Mouse (Mus musculus) embryonic facial prominence, embryonic 12.5 days (tissue): ENCODE measurements around the gene Plk5. TPM values are rescaled to one million over a fixed set of nuclear protein-coding genes. Genes with fewer than 3 reads are reported as not detected.

Experiments used
- ATAC-seq: fragments of 200-750 bp; cut with Nextera tagmentation; 2 replicates; pipeline ENCODE4 v1.8.0; 2017; ENCODE audit not compliant: insufficient number of reproducible peaks, insufficient read depth, low FRiP score, low TSS enrichment
- H3K27ac ChIP-seq: fragments of 300-500 bp; sonication (generic); 2 replicates; pipeline ENCODE4 v1.5.1; 2016; ENCODE audit warnings: mild to moderate bottlenecking
- H3K27me3 ChIP-seq: fragments of 300-500 bp; sonication (generic); 2 replicates; pipeline ENCODE4 v1.6.1; 2016; ENCODE audit warnings: mild to moderate bottlenecking, moderate library complexity
- H3K36me3 ChIP-seq: fragments of 300-500 bp; sonication (generic); 2 replicates; pipeline ENCODE4 v1.6.1; 2016; ENCODE audit warnings: mild to moderate bottlenecking
- H3K4me1 ChIP-seq: fragments of 300-500 bp; sonication (generic); 2 replicates; pipeline ENCODE4 v1.6.1; 2016
- H3K4me2 ChIP-seq: fragments of 300-500 bp; sonication (generic); replicated peaks from 2 replicates; pipeline ENCODE4 v1.6.1; 2016; ENCODE audit warnings: mild to moderate bottlenecking, moderate library complexity
- H3K4me3 ChIP-seq: fragments of 300-500 bp; sonication (generic); 2 replicates; pipeline ENCODE4 v1.5.1; 2016; ENCODE audit warnings: mild to moderate bottlenecking
- H3K9ac ChIP-seq: fragments of 300-500 bp; sonication (generic); 2 replicates; pipeline ENCODE4 v1.6.1; 2016; ENCODE audit warnings: mild to moderate bottlenecking, moderate library complexity
- H3K9me3 ChIP-seq: fragments of 300-500 bp; sonication (generic); 2 replicates; pipeline ENCODE4 v1.6.1; 2016; ENCODE audit warnings: mild to moderate bottlenecking, moderate library complexity
- WGBS: fragments of 180-500 bp; shearing (Covaris S2); methylation state at CpG from one replicate; pipeline ENCODE4 v1.1.7; 2016; 5-methylcytosine and 5-hydroxymethylcytosine counted together
- polyA plus RNA-seq: library from polyadenylated mRNA; unstranded; fragments of >200 nt; fragmentation: Nextera tagmentation; extraction: Ambion mirVana; gene quantifications from 2 replicates; pipeline ENCODE4 v1.2.1, GENCODE M21; 2016

Gene Plk5
- polyA plus RNA-seq, 1 experiment from 2014 or later: 1.2 TPM

GRCm38 (mm10) chr10:80367954-80368353 lies 11.7 kb downstream of the Plk5 start:
- H3K4me1 ChIP-seq: peaks cover 11% of the 10 kb centered on the region; the same call in 1 of the 2 replicates
- no peak for ATAC-seq
- no peaks in the 10 kb centered on the region for H3K36me3 ChIP-seq
- no peak overlapping the region for H3K4me3 ChIP-seq
- peaks cover 12% of the 10 kb centered on the region for H3K27me3 ChIP-seq
- H3K27ac ChIP-seq: no peak overlapping the region
- no peaks in the 10 kb centered on the region for H3K9me3 ChIP-seq
- no peak overlapping the region for H3K9ac ChIP-seq
- WGBS: 62% methylated on average over 5 of the region's 5 CpGs
- no peak overlapping the region for H3K4me2 ChIP-seq

GRCm38 (mm10) chr10:80368392-80368791 lies 12.1 kb downstream of the Plk5 start:
- Histone ChIP-seq H3K4me1 (peaks cover 11% of the 10 kb centered on the region; the same call in 1 of the 2 replicates), H3K36me3 (no peaks in the 10 kb centered on the region), H3K9me3 (no peaks in the 10 kb centered on the region), H3K27ac (no peak overlapping the region), H3K4me2 (no peak overlapping the region), H3K9ac (no peak overlapping the region), H3K27me3 (peaks cover 11% of the 10 kb centered on the region; the same call in 1 of the 2 replicates), H3K4me3 (no peak overlapping the region)
- ATAC-seq: no peak
- 93% methylated on average over 6 of the region's 6 CpGs for WGBS

GRCm38 (mm10) chr10:80369995-80370747 lies 13.9 kb downstream of the Plk5 start:
- Histone ChIP-seq H3K4me1 (peaks cover 7% of the 10 kb centered on the region; the same call in 1 of the 2 replicates), H3K9ac (no peak overlapping the region), H3K4me2 (no peak overlapping the region), H3K27ac (no peak overlapping the region), H3K4me3 (no peak overlapping the region), H3K9me3 (no peaks in the 10 kb centered on the region), H3K27me3 (0 out of 2 replicates have a peak, but pooled peaks cover 6% of the 10 kb centered on the region), H3K36me3 (no peaks in the 10 kb centered on the region)
- 80% methylated on average over 21 of the region's 21 CpGs for WGBS
- no peak for ATAC-seq

GRCm38 (mm10) chr10:80371411-80371966 lies 15.2 kb downstream of the Plk5 start:
- Histone ChIP-seq H3K36me3 (no peaks in the 10 kb centered on the region), H3K9ac (no peak overlapping the region), H3K4me2 (peak overlapping the region; percentile 37), H3K27me3 (0 out of 2 replicates have a peak, but pooled peaks cover 6% of the 10 kb centered on the region), H3K9me3 (no peaks in the 10 kb centered on the region), H3K4me3 (peak overlapping the region; percentile 31), H3K4me1 (peaks cover 7% of the 10 kb centered on the region; the same call in 1 of the 2 replicates), H3K27ac (peak overlapping the region; percentile 36; the same call in 1 of the 2 replicates)
- peak; percentile 66; the same call in 1 of the 2 replicates for ATAC-seq
- 3% methylated on average over 12 of the region's 12 CpGs for WGBS

GRCm38 (mm10) chr10:80371983-80372382 lies 15.7 kb downstream of the Plk5 start:
- Histone ChIP-seq H3K27ac (peak overlapping the region; percentile 36; the same call in 1 of the 2 replicates), H3K27me3 (0 out of 2 replicates have a peak, but pooled peaks cover 6% of the 10 kb centered on the region), H3K4me1 (peaks cover 7% of the 10 kb centered on the region; the same call in 1 of the 2 replicates), H3K4me3 (peak overlapping the region; percentile 31; the same call in 1 of the 2 replicates), H3K9me3 (no peaks in the 10 kb centered on the region), H3K4me2 (peak overlapping the region; percentile 37), H3K36me3 (no peaks in the 10 kb centered on the region), H3K9ac (no peak overlapping the region)
- no peak for ATAC-seq
- 50% methylated on average over 9 of the region's 9 CpGs for WGBS

- Histone ChIP-seq H3K9me3 (no peaks in the 10 kb centered on the region), H3K9ac (no peak overlapping the region), H3K4me1 (peaks cover 7% of the 10 kb centered on the region; the same call in 1 of the 2 replicates), H3K4me3 (no peak overlapping the region), H3K4me2 (no peak overlapping the region), H3K36me3 (no peaks in the 10 kb centered on the region), H3K27me3 (0 out of 2 replicates have a peak, but pooled peaks cover 3% of the 10 kb centered on the region), H3K27ac (no peak overlapping the region)
- ATAC-seq: no peak
- 83% methylated on average over 6 of the region's 6 CpGs for WGBS
Measured at GRCm38 (mm10) chr10:80372706-80373105, 16.4 kb downstream of the Plk5 start.

- Histone ChIP-seq H3K36me3 (no peaks in the 10 kb centered on the region; the same call in 1 of the 2 replicates), H3K9ac (no peak overlapping the region), H3K4me2 (no peak overlapping the region), H3K27me3 (no peaks in the 10 kb centered on the region), H3K27ac (no peak overlapping the region), H3K9me3 (no peaks in the 10 kb centered on the region), H3K4me1 (peaks cover 7% of the 10 kb centered on the region; the same call in 1 of the 2 replicates), H3K4me3 (no peak overlapping the region)
- 15% methylated on average over 6 of the region's 6 CpGs for WGBS
- no peak for ATAC-seq
Measured at GRCm38 (mm10) chr10:80374063-80374462, 17.8 kb downstream of the Plk5 start.

GRCm38 (mm10) chr10:80376160-80376559 lies 19.9 kb downstream of the Plk5 start:
- H3K9ac ChIP-seq: no peak overlapping the region
- H3K4me2 ChIP-seq: no peak overlapping the region
- no peaks in the 10 kb centered on the region for H3K9me3 ChIP-seq
- no peak for ATAC-seq
- H3K36me3 ChIP-seq: peaks cover 16% of the 10 kb centered on the region
- H3K27ac ChIP-seq: no peak overlapping the region
- no peak overlapping the region for H3K4me3 ChIP-seq
- no peaks in the 10 kb centered on the region for H3K27me3 ChIP-seq
- 5% methylated on average over 7 of the region's 7 CpGs for WGBS
- H3K4me1 ChIP-seq: peaks cover 7% of the 10 kb centered on the region; the same call in 1 of the 2 replicates

DNA sequence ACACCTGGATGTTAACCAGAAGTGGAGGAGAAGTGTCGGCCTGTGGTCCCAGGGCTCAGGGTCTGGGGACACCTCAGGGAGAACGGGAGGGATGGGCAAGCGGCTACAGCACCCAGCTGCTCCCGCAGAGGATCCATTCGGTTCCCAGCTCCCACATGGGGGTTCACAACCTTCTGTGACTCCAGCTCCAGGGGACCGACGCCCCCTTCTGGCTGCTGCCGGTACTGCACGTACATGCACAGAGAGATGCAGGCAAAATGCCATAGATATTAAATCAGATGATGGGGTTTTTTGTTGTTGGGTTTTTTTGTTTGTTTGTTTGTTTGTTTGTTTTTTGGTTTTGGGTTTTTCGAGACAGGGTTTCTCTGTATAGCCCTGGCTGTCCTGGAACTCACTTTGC lies 21.5 kb downstream of the Plk5 start:
- no peak overlapping the region for H3K4me2 ChIP-seq
- ATAC-seq: no peak
- no peaks in the 10 kb centered on the region for H3K27me3 ChIP-seq
- 49% methylated on average over 10 of the region's 10 CpGs for WGBS
- peaks cover 32% of the 10 kb centered on the region for H3K36me3 ChIP-seq
- H3K4me3 ChIP-seq: no peak overlapping the region
- H3K9me3 ChIP-seq: no peaks in the 10 kb centered on the region
- no peak overlapping the region for H3K9ac ChIP-seq
- H3K27ac ChIP-seq: no peak overlapping the region
- 0 out of 2 replicates have a peak, but pooled peaks cover under 1% of the 10 kb centered on the region for H3K4me1 ChIP-seq

DNA sequence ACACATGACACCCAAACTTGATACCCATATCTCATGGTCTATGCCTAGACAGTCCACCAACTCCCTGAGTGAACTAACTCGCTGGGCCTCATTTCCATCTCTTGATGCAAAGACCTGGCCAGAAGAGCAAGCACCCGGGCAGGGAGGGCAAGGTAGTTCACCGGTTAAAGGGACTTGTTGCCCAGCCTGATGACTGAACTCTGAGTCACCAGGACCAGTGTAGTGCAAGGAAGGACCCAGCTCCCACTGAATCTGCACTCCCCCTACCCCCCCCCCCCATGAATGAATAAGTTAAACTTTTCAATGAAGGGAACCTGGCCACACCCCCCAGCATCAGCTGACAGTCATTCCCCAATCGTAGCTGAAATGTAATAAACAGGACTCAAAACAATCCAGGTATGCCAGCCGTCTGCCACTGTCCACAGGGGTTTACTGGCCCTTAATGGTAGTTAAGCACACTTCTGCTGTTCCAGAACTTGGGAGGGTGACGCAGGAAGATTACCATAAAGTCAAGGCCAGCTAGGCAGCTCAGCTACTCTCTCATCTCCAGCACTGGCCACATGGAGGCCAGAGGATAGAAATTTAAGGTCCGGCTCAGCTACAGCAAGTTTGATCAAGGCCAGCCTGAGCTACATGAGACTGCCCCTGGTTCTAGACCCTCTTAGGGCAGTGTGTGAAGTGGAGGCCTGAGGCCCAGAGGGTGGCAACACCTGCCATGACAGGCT lies 26.5 kb downstream of the Plk5 start:
- H3K4me2 ChIP-seq: no peak overlapping the region
- H3K4me1 ChIP-seq: peaks cover 30% of the 10 kb centered on the region
- H3K4me3 ChIP-seq: no peak overlapping the region
- H3K27ac ChIP-seq: no peak overlapping the region
- peaks cover 56% of the 10 kb centered on the region for H3K36me3 ChIP-seq
- no peaks in the 10 kb centered on the region for H3K27me3 ChIP-seq
- no peaks in the 10 kb centered on the region for H3K9me3 ChIP-seq
- 81% methylated on average over 7 of the region's 7 CpGs for WGBS
- ATAC-seq: no peak
- H3K9ac ChIP-seq: no peak overlapping the region

GRCm38 (mm10) chr10:80383431-80383830 lies 27.2 kb downstream of the Plk5 start:
- H3K36me3 ChIP-seq: peaks cover 56% of the 10 kb centered on the region
- H3K27ac ChIP-seq: no peak overlapping the region
- H3K9ac ChIP-seq: 0 out of 2 replicates have a peak overlapping the region, but pooled peaks have one; percentile 2
- H3K4me1 ChIP-seq: peaks cover 35% of the 10 kb centered on the region
- ATAC-seq: no peak
- no peaks in the 10 kb centered on the region for H3K9me3 ChIP-seq
- H3K27me3 ChIP-seq: no peaks in the 10 kb centered on the region
- no peak overlapping the region for H3K4me3 ChIP-seq
- 0 out of 2 replicates have a peak overlapping the region, but pooled peaks have one; percentile 81 for H3K4me2 ChIP-seq
- 67% methylated on average over 4 of the region's 4 CpGs for WGBS
